Mouse (Mus musculus) midbrain, embryonic 14.5 days (tissue): Measurements from ENCODE around the gene Plin3. TPM values are rescaled to one million over a fixed set of nuclear protein-coding genes. Genes with fewer than 3 reads are reported as not detected.
A peak's percentile ranks its signal among the peaks of the same experiment; 100 is the strongest.
"Not testable (repeated sequence)": the region's sequence is repeated elsewhere in the genome, so short reads cannot be mapped to it uniquely, and the experiment has no call there.

Experiments used
- ATAC-seq: fragments of 200-750 bp; cut with Nextera tagmentation; 2 replicates; pipeline ENCODE4 v1.8.0; 2017; ENCODE audit warnings: moderate number of reproducible peaks, moderate library complexity; ENCODE audit not compliant: low FRiP score, low TSS enrichment
- DNase-seq: peaks from one replicate; pipeline ENCODE4 v3.0.0-alpha.2; 2015
- H3K27ac ChIP-seq: fragments of 300-500 bp; sonication (generic); replicated peaks from 2 replicates; pipeline ENCODE4 v1.5.1; 2014; ENCODE audit warnings: mild to moderate bottlenecking, low read depth, low read length, moderate library complexity
- H3K27me3 ChIP-seq: fragments of 300-500 bp; sonication (generic); 2 replicates; pipeline ENCODE4 v1.6.1; 2014; ENCODE audit warnings: low read length, control low read depth, mixed read lengths; ENCODE audit not compliant: control insufficient read depth, insufficient read depth
- H3K36me3 ChIP-seq: fragments of 300-500 bp; sonication (generic); 2 replicates; pipeline ENCODE4 v1.6.1; 2014; ENCODE audit warnings: low read length, control low read depth; ENCODE audit not compliant: control insufficient read depth, insufficient read depth
- H3K4me1 ChIP-seq: fragments of 300-500 bp; sonication (generic); 2 replicates; pipeline ENCODE4 v1.6.1; 2014; ENCODE audit warnings: mild to moderate bottlenecking, antibody characterized with exemption, low read length, control low read depth; ENCODE audit not compliant: control insufficient read depth, insufficient read depth
- H3K4me2 ChIP-seq: fragments of 300-500 bp; sonication (generic); 2 replicates; pipeline ENCODE4 v1.6.1; 2014; ENCODE audit warnings: mild to moderate bottlenecking, low read length, moderate library complexity
- H3K4me3 ChIP-seq: fragments of 300-500 bp; sonication (generic); replicated peaks from 2 replicates; pipeline ENCODE4 v1.5.1; 2014; ENCODE audit warnings: low read depth, low read length
- H3K9ac ChIP-seq: fragments of 300-500 bp; sonication (generic); replicated peaks from 2 replicates; pipeline ENCODE4 v1.6.1; 2014; ENCODE audit warnings: mild to moderate bottlenecking, low read length, moderate library complexity
- H3K9me3 ChIP-seq: fragments of 300-500 bp; sonication (generic); 2 replicates; pipeline ENCODE4 v1.6.1; 2016; ENCODE audit warnings: low read length, control low read depth, mixed read lengths; ENCODE audit not compliant: control insufficient read depth
- WGBS: fragments of 180-500 bp; shearing (Covaris S2); extraction: QIAGEN DNeasy Blood & Tissue Kit; methylation state at CpG from one replicate; pipeline ENCODE4 v1.1.7; 2014; 5-methylcytosine and 5-hydroxymethylcytosine counted together
- polyA plus RNA-seq: library from polyadenylated mRNA; unstranded; fragments of >200 nt; fragmentation: Nextera tagmentation; extraction: Ambion mirVana; gene quantifications from 2 replicates; pipeline ENCODE4 v1.2.1, GENCODE M21; 2014

Plin3 gene
- polyA plus RNA-seq, 1 experiment from 2014 or later: 11.6 TPM

GRCm38 (mm10) chr17:56262645-56263094 lies 30.0 kb downstream of the Plin3 start:
- no peaks in the 10 kb centered on the region for H3K27me3 ChIP-seq
- H3K9ac ChIP-seq: no peak overlapping the region; the same call in 1 of the 2 replicates
- no peak overlapping the region for H3K4me2 ChIP-seq
- no peak for DNase-seq
- H3K4me3 ChIP-seq: no peak overlapping the region
- no peaks in the 10 kb centered on the region for H3K9me3 ChIP-seq
- H3K36me3 ChIP-seq: peaks cover 60% of the 10 kb centered on the region
- 89% methylated on average over 3 of the region's 3 CpGs for WGBS
- peaks cover 14% of the 10 kb centered on the region for H3K4me1 ChIP-seq
- no peak overlapping the region for H3K27ac ChIP-seq
- ATAC-seq: no peak

- DNase-seq: no peak
- no peaks in the 10 kb centered on the region for H3K9me3 ChIP-seq
- H3K9ac ChIP-seq: no peak overlapping the region; the same call in 1 of the 2 replicates
- H3K36me3 ChIP-seq: peaks cover 60% of the 10 kb centered on the region
- 85% methylated on average over 3 of the region's 3 CpGs for WGBS
- H3K27me3 ChIP-seq: no peaks in the 10 kb centered on the region
- ATAC-seq: no peak
- H3K4me1 ChIP-seq: peaks cover 17% of the 10 kb centered on the region
- H3K4me3 ChIP-seq: no peak overlapping the region
- no peak overlapping the region for H3K4me2 ChIP-seq
- H3K27ac ChIP-seq: no peak overlapping the region
Measured at GRCm38 (mm10) chr17:56261166-56261565, 31.5 kb downstream of the Plin3 start.

- Histone ChIP-seq H3K9ac (no peak overlapping the region), H3K4me1 (peaks cover 17% of the 10 kb centered on the region), H3K27ac (no peak overlapping the region), H3K4me2 (peak overlapping the region; percentile 19; the same call in 1 of the 2 replicates), H3K4me3 (no peak overlapping the region), H3K9me3 (no peaks in the 10 kb centered on the region), H3K27me3 (no peaks in the 10 kb centered on the region), H3K36me3 (peaks cover 53% of the 10 kb centered on the region)
- no peak for ATAC-seq
- no peak for DNase-seq
- WGBS: 92% methylated on average over 10 of the region's 10 CpGs
Measured at GRCm38 (mm10) chr17:56259301-56260037, 33.2 kb downstream of the Plin3 start.

GRCm38 (mm10) chr17:56258812-56259211 lies 33.9 kb downstream of the Plin3 start:
- Histone ChIP-seq H3K36me3 (peaks cover 53% of the 10 kb centered on the region), H3K4me1 (peaks cover 17% of the 10 kb centered on the region), H3K4me2 (peak overlapping the region; percentile 22)
- H3K27me3 ChIP-seq, H3K27ac ChIP-seq, H3K4me3 ChIP-seq, H3K9me3 ChIP-seq, H3K9ac ChIP-seq, DNase-seq, ATAC-seq: not testable (repeated sequence)
- WGBS: 79% methylated on average over 2 of the region's 2 CpGs

GRCm38 (mm10) chr17:56258269-56258668 lies 34.4 kb downstream of the Plin3 start:
- peaks cover 52% of the 10 kb centered on the region for H3K36me3 ChIP-seq
- 95% methylated on average over 19 of the region's 19 CpGs for WGBS
- DNase-seq: not testable (repeated sequence)

GRCm38 (mm10) chr17:56257181-56257894 lies 35.3 kb downstream of the Plin3 start:
- WGBS: 12% methylated on average over 58 of the region's 58 CpGs
- no peaks in the 10 kb centered on the region for H3K27me3 ChIP-seq
- H3K4me2 ChIP-seq: peak overlapping the region; percentile 92
- H3K36me3 ChIP-seq: peaks cover 43% of the 10 kb centered on the region
- no peak for DNase-seq
- H3K4me1 ChIP-seq: peaks cover 17% of the 10 kb centered on the region
- H3K27ac ChIP-seq: peak overlapping the region; percentile 76
- peak overlapping the region; percentile 68 for H3K9ac ChIP-seq
- peak overlapping the region; percentile 64 for H3K4me3 ChIP-seq
- H3K9me3 ChIP-seq: no peaks in the 10 kb centered on the region
- no peak for ATAC-seq

More at GRCm38 (mm10) chr17:56258269-56258668, 34.4 kb downstream of the Plin3 start:
- not testable (repeated sequence) for H3K27me3 ChIP-seq, H3K27ac ChIP-seq, ATAC-seq, H3K9me3 ChIP-seq, H3K9ac ChIP-seq
- peak overlapping the region; percentile 92; the same call in 1 of the 2 replicates for H3K4me2 ChIP-seq
- H3K4me1 ChIP-seq: peaks cover 17% of the 10 kb centered on the region
- peak overlapping the region; percentile 64 for H3K4me3 ChIP-seq

- DNase-seq: peak; percentile 98
- Histone ChIP-seq H3K4me2 (peak within 1 kb of the TSS; percentile 92), H3K27ac (peak within 1 kb of the TSS; percentile 79), H3K4me3 (peak within 1 kb of the TSS; percentile 64), H3K27me3 (no peaks in the 10 kb centered on the region), H3K4me1 (peaks cover 19% of the 10 kb centered on the region), H3K9me3 (no peaks in the 10 kb centered on the region), H3K36me3 (peaks cover 34% of the 10 kb centered on the region), H3K9ac (peak within 1 kb of the TSS; percentile 68)
- WGBS: under 1% methylated on average over 28 of the region's 28 CpGs
- ATAC-seq: peak; percentile 93
Measured at GRCm38 (mm10) chr17:56256239-56256881, 36.3 kb downstream of the Plin3 start, which contains the start of gene Fem1a. Gene Fem1a (plus strand): TSS chr17:56256810.

GRCm38 (mm10) chr17:56255863-56256238 lies 36.8 kb downstream of the Plin3 start:
- ATAC-seq (peak; percentile 91), DNase-seq (peak; percentile 100)
- peak overlapping the region; percentile 79 for H3K27ac ChIP-seq
- H3K9me3 ChIP-seq: no peaks in the 10 kb centered on the region
- peak overlapping the region; percentile 43 for H3K9ac ChIP-seq
- under 1% methylated on average over 32 of the region's 32 CpGs for WGBS
- peak overlapping the region; percentile 64 for H3K4me3 ChIP-seq
- H3K4me2 ChIP-seq: peak overlapping the region; percentile 61
- peaks cover 21% of the 10 kb centered on the region for H3K4me1 ChIP-seq
- H3K36me3 ChIP-seq: peaks cover 28% of the 10 kb centered on the region
- H3K27me3 ChIP-seq: no peaks in the 10 kb centered on the region
